Mouse (Mus musculus): ENCODE data around the gene Olfr61.
"Not testable (repeated sequence)": the region's sequence is repeated elsewhere in the genome, so short reads cannot be mapped to it uniquely, and the experiment has no call there.

The Olfr61 gene

DNA sequence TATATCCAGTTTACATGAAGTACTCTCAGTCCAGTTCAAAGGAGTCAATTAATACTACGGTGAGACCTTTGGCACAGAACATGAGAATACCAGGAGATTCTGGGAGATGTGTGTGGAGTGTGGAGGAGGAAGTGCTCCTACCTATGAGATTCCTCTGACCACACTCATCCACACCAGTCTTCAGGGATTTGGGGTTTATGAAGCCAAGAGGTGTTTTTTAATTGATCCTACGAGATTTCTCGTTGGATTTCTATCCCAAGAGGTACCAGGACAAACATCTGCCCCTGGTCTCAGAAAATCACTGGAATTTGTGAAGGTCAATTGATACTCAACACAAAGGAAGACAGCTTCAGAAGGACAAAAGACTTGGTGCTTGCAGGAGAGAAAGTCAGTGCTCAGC lies at the start of gene Olfr61:
Gene Olfr61 (plus strand): TSS at position 301 of the 400 bp plus-strand sequence.
- in situ Hi-C loops (cut with MboI; ENCODE audit: low pct_unique_long_range_greater_than_20kb in 1 of 2, low sequenced_read_pairs in 2 of 2, unreplicated experiment in 1 of 2) = not testable (repeated sequence)

DNA sequence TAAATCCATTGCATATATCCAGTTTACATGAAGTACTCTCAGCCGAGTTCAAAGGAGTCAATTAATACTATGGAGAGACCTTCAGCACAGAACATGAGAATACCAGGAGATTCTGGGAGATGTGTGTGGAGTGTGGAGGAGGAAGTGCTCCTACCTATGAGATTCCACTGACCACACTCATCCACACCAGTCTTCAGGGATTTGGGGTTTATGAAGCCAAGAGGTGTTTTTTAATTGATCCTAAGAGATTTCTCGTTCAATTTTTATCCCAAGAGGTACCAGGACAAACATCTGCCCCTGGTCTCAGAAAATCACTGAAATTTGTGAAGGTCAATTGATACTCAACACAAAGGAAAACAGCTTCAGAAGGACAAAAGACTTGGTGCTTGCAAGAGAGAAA lies 27.8 kb upstream of the Olfr61 start, which contains the start of gene Olfr46:
Gene Olfr46 (plus strand): TSS at position 301 of the 400 bp plus-strand sequence.
- in situ Hi-C loops (cut with MboI; ENCODE audit: low pct_unique_long_range_greater_than_20kb in 1 of 2, low sequenced_read_pairs in 2 of 2, unreplicated experiment in 1 of 2) = not testable (repeated sequence)

DNA sequence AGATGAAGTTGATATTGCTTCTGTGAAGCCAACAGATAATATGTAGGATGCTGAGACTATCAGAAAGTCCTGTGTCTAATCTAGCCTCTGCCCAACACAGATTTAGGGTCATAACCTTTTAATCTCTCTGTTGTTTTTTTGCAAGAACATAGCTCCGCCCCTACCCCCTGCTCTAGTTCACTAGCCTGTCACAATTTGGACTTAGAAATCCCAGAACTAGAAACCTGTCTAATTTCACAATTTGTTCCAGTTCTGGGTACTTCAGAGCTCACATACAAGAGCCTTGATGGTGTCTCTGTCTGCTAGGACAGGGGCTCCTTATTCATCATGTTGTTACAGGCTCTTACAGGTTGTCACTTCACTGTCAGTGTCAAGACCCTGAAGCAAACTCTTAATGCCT lies 1.8 kb downstream of the Olfr61 start:
- in situ Hi-C loops (cut with MboI; ENCODE audit: low pct_unique_long_range_greater_than_20kb in 1 of 2, low sequenced_read_pairs in 2 of 2, unreplicated experiment in 1 of 2) = no loop called here

DNA sequence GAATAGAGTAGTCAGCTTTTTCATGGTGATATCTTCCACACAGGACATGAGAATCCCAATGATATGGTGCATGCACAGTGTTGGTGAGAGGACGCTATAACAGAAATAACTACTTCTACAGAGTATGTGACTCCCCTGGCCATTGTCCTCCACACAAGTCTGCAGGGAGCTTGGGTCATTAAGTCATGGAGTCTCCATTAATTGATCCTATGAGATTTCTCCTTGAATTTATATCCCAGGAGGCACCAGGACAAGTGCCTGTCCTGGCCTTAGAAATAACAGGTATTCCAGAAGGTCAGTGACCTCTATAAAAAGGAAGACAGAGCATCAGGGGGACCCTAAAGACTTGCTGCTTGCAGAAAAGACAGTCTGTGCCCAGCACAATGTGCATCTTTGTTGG lies 17.4 kb downstream of the Olfr61 start, which contains the start of gene Olfr53:
Gene Olfr53 (plus strand): TSS at position 301 of the 400 bp plus-strand sequence.
- in situ Hi-C loops (cut with MboI; ENCODE audit: low pct_unique_long_range_greater_than_20kb in 1 of 2, low sequenced_read_pairs in 2 of 2, unreplicated experiment in 1 of 2) = no loop called here

- in situ Hi-C loops (cut with MboI; ENCODE audit: low pct_unique_long_range_greater_than_20kb in 1 of 2, low sequenced_read_pairs in 2 of 2, unreplicated experiment in 1 of 2) = no loop called here
These were observed 30.9 kb downstream of the Olfr61 start, which contains the start of gene Olfr539 for GRCm38 (mm10) chr7:140659630-140660029. Gene Olfr539 (plus strand): TSS chr7:140659930.

DNA sequence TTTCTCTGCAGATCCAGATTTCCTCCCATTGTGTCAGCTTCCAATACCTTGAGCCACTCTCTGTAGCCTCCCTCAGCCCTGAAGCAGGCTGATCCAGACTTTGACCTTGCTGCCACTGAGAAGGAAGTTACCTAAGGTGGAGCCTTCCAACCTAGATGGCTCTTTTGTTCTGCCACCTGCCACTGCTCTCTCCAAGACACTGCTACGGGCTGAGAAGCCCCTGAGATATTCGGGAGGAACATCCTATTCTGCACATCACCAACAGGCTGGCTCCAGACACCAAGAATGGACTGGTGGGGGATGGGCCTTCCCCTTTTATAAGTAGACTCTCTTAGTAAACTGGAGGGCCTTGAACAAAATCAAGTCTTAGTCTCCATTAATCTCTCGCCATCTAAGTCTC lies 41.9 kb downstream of the Olfr61 start:
- in situ Hi-C loops (cut with MboI; ENCODE audit: low pct_unique_long_range_greater_than_20kb in 1 of 2, low sequenced_read_pairs in 2 of 2, unreplicated experiment in 1 of 2) = not testable (repeated sequence)

- in situ Hi-C loops (cut with MboI; ENCODE audit: low pct_unique_long_range_greater_than_20kb in 1 of 2, low sequenced_read_pairs in 2 of 2, unreplicated experiment in 1 of 2) = no loop called here
These were observed 47.1 kb downstream of the Olfr61 start for GRCm38 (mm10) chr7:140675863-140676262.

GRCm38 (mm10) chr7:140679591-140679990 lies 50.8 kb downstream of the Olfr61 start:
- in situ Hi-C loops (cut with MboI; ENCODE audit: low pct_unique_long_range_greater_than_20kb in 1 of 2, low sequenced_read_pairs in 2 of 2, unreplicated experiment in 1 of 2) = not testable (repeated sequence)

GRCm38 (mm10) chr7:140681651-140682050 lies 52.9 kb downstream of the Olfr61 start, which contains the start of gene Olfr45:
Gene Olfr45 (plus strand): TSS chr7:140681951.
- in situ Hi-C loops (cut with MboI; ENCODE audit: low pct_unique_long_range_greater_than_20kb in 1 of 2, low sequenced_read_pairs in 2 of 2, unreplicated experiment in 1 of 2) = no loop called here

Data from mouse embryonic stem cell (cell line).